Mouse (Mus musculus): ENCODE measurements around the gene Mepce.

DNA sequence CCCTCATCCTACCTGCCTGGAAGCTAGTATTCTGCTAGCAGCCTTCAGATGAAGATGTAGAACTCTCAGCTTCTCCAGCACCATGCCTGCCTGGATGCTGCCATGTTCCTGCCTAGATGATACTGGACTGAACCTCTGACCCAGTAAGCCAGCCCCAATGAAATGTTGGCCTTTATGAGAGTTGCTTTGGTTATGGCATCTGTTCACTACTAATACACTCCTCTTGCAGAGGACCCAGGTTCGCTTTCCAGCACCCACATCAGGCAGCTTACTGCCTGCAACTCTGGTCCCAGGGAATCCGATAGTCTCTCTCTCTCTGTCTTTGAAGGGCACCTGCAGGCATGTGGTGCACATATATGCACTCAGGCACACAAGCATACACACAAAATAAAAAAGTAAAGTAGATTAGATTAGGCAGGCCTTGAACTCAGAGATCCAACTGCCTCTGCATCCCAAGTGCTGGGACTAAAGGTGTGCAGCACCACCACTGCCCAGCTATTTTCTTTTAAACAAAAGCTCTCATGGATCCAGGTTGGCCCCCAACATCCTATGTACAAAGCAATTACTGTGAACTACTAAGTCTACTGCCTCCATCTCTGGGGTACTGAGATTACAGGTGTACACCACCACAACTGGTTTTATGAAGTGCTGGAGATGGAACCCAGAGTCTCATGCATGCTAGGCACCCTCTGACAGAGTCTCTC is 11.7 kb downstream of the Mepce start:
- no peak for TF ChIP-seq POLR2A (IDR thresholded peaks at IDR 0.05; ENCODE audit: borderline replicate concordance, low read depth, low read length)
- no peak for TF ChIP-seq CTCF (IDR thresholded peaks at IDR 0.05; ENCODE audit: low read depth, low read length)
